In the genomic region with DNA sequence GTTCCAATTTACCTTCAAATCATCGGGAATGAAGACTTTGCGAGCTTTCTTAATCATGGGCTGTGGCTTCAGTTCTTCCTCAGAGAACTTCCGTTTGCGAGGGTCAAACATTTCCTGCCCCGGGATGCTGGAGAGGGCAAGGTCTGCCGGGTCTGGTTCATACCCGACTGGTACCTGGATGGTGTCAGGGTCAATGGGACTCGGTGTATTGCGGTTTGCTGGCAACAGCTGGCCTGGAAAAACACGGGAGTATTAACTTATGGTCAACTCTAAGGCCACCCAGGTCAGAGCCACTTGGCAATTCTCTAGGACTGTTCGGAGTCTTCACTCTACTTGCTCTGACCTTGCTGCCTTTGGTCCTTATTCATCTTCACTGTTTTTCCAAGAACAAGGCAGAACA, we compare ENCODE assay signal across 21 mouse cellular contexts. TPM values are rescaled to one million over a fixed set of nuclear protein-coding genes. Genes with fewer than 3 reads are reported as not detected.
DNase-seq lines count a peak whose midpoint lies in the region; TF ChIP-seq lines count a peak whose summit lies in the region.
"Had no signal": no experiment of that assay in that cellular context is flagged by ENCODE, and none has a peak within 500 bp of the region (broad histone marks: within the 10 kb centered on the region; RNA-seq: fewer than 3 reads in every experiment).

No protein-coding gene starts in this region.

- H3K4me3 ChIP-seq in liver, adult 2 months (ENCODE audit: insufficient read depth, low read depth, low read length), result no peak overlapping the region
- H3K4me3 ChIP-seq: embryonic facial prominence, embryonic 13.5 days; embryonic facial prominence, embryonic 15.5 days; erythroblast, embryonic 14.5 days; forebrain, embryonic 10.5 days; forebrain, embryonic 12.5 days had no signal

- peak; percentile 50 for DNase-seq in kidney, adult 11 months
- DNase-seq in kidney, postnatal 10 days, result no peak
- peak; percentile 74 for DNase-seq in kidney, adult 9 months
- DNase-seq in kidney, adult 8-10 months, result no peak
- DNase-seq in liver, adult 2 months (ENCODE audit: extremely low read depth, low read depth, low spot score), result peak; percentile 76
- DNase-seq in liver, result no peak
- DNase-seq: adrenal gland, adult 2 months; adrenal gland, postnatal 10 days; adrenal gland, postnatal 25 days; cerebellum, adult 11 months; cerebellum, adult 18-20 months; cerebellum, adult 8-10 months; cerebellum, adult 9-11 months; cerebellum, postnatal 14 days; cerebellum, postnatal 36 days; embryo, embryonic 11 days had no signal

- no peaks in the 10 kb centered on the region for H3K27me3 ChIP-seq in liver, adult 2 months (ENCODE audit: control insufficient read depth, insufficient read depth, low read length)
- H3K27me3 ChIP-seq: embryonic facial prominence, embryonic 13.5 days; embryonic facial prominence, embryonic 15.5 days; forebrain, embryonic 12.5 days had no signal

- H3K79me2 ChIP-seq in liver, adult 2 months (ENCODE audit: control insufficient read depth, insufficient read depth, low read length), result no peaks in the 10 kb centered on the region; the same call in 1 of the 2 replicates

- H3K9ac ChIP-seq in liver, adult 2 months (ENCODE audit: low read depth, low read length), result no peak overlapping the region
- H3K9ac ChIP-seq: embryonic facial prominence, embryonic 13.5 days; embryonic facial prominence, embryonic 15.5 days; forebrain, embryonic 12.5 days had no signal

- WGBS in liver, adult 2 months, result 33% methylated on average over 11 of the region's 11 CpGs

- no peak overlapping the region for H3K27ac ChIP-seq in liver, adult 2 months (replicated peaks; ENCODE audit: insufficient read depth, low read depth, low read length)
- H3K27ac ChIP-seq: embryonic facial prominence, embryonic 13.5 days; embryonic facial prominence, embryonic 15.5 days; forebrain, embryonic 10.5 days; forebrain, embryonic 12.5 days had no signal

- H3K4me1 ChIP-seq in liver, adult 2 months (ENCODE audit: control insufficient read depth, insufficient read depth, low read length), result peaks cover 15% of the 10 kb centered on the region

- peaks cover 12% of the 10 kb centered on the region for H3K36me3 ChIP-seq in liver, adult 2 months (ENCODE audit: control insufficient read depth, insufficient read depth, low read length)
- H3K36me3 ChIP-seq: forebrain, embryonic 10.5 days; forebrain, embryonic 12.5 days had no signal

- TF ChIP-seq CTCF in liver, adult 2 months (IDR thresholded peaks at IDR 0.05; ENCODE audit: low read depth, low read length), result no peak

- TF ChIP-seq POLR2A in liver, adult 2 months (IDR thresholded peaks at IDR 0.05; ENCODE audit: extremely low read depth, insufficient read depth, low read length), result no peak

RNA-seq across cellular contexts. Expression of a gene that starts 44.9 kb away (rescaled TPM):
- total RNA-seq in liver, adult 2 months (2014; rRNA removed), result 12.1 and 13.7 TPM in 2 replicates
- polyA plus RNA-seq in liver, adult 2 months (2012; rRNA removed), result 18.3 and 25.2 TPM in 2 replicates

Comparison
In these comparisons a context has a peak if more than half of its experiments do, and no peak if none do; other contexts are left out.
1. DNase-seq: peak in kidney, adult 11 months (single experiment), kidney, adult 9 months (single experiment) and liver, adult 2 months (single experiment); none in kidney, postnatal 10 days (single experiment), kidney, adult 8-10 months (0 of 2) and liver (single experiment).